Mouse (Mus musculus) brown adipose tissue, adult 24 weeks (tissue): ENCODE measurements around the gene Btf3. TPM values are rescaled to one million over a fixed set of nuclear protein-coding genes. Genes with fewer than 3 reads are reported as not detected.

Experiments used
- H3K27ac ChIP-seq: fragments of 200-500 bp; replicated peaks from 2 replicates; pipeline ENCODE4 v1.5.1; 2012; ENCODE audit warnings: low read depth, mild to moderate bottlenecking, low read length
- H3K4me1 ChIP-seq: fragments of 200-500 bp; 2 replicates; pipeline ENCODE4 v1.6.1; 2012; ENCODE audit warnings: low read length, mixed read lengths; ENCODE audit not compliant: control insufficient read depth, insufficient read depth, insufficient read length
- H3K4me3 ChIP-seq: fragments of 200-500 bp; 2 replicates; pipeline ENCODE4 v1.5.1; 2012; ENCODE audit warnings: low read depth, mild to moderate bottlenecking, low read length, moderate library complexity; ENCODE audit not compliant: insufficient read depth
- polyA plus RNA-seq: library from polyadenylated mRNA; stranded (reverse); fragments of >200 nt; gene quantifications from 2 replicates; pipeline ENCODE4 v1.2.4, GENCODE M21; 2012; ENCODE audit not compliant: missing spikeins, insufficient read depth, insufficient read length

The Btf3 gene
- polyA plus RNA-seq, 1 experiment = 281 TPM

DNA sequence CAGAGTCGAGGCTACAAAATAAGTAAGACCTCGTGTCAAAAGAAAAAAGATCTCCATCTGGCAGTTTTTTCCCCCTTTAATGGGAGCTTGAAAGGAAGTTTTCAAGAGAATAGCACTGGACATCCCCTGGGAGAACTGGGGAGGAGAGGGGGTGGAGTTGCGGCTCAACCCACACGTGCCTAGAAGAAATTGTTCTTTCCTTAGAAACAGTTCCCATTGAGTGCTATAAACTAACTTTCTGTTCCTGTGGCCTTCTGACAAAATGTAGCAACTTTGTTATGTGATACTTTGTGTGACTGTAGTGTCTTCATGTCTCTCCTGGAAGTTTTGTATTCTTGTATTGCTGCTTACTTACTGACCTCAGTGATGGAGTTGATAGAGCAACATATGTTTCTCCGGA lies 52.7 kb downstream of the Btf3 start:
- H3K27ac ChIP-seq = no peak overlapping the region; the same call in 1 of the 2 replicates
- peak overlapping the region; percentile 90 for H3K4me3 ChIP-seq
- H3K4me1 ChIP-seq = peaks cover 3% of the 10 kb centered on the region; the same call in 1 of the 2 replicates

DNA sequence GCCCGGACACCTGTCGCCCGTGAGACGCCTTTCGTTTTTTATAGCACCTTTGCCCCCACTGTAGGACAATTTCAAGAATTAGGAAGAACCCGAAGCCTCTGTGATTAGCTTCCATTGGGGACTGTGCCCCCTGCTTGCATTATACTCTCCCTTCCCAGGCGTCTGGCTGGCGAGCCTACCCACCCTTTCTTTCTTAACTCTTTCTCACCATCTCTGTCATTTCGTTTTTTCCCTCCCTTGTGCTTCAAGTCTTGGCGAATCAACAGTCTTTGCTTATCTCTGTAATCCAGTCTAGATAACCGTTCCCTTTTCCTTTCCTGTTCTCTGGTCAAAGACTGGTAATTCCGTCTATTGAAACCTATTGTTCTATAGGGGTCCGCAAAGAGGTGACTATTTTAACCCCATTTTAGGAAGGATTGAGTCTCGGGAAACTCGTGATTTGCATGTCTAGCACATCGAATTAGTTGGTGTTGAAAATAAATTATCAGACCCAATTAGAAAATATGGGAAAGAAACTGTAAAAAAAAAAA lies 53.3 kb downstream of the Btf3 start:
- Histone ChIP-seq H3K4me1 (peaks cover 3% of the 10 kb centered on the region; the same call in 1 of the 2 replicates), H3K4me3 (peak overlapping the region; percentile 90), H3K27ac (peak overlapping the region; percentile 46)

DNA sequence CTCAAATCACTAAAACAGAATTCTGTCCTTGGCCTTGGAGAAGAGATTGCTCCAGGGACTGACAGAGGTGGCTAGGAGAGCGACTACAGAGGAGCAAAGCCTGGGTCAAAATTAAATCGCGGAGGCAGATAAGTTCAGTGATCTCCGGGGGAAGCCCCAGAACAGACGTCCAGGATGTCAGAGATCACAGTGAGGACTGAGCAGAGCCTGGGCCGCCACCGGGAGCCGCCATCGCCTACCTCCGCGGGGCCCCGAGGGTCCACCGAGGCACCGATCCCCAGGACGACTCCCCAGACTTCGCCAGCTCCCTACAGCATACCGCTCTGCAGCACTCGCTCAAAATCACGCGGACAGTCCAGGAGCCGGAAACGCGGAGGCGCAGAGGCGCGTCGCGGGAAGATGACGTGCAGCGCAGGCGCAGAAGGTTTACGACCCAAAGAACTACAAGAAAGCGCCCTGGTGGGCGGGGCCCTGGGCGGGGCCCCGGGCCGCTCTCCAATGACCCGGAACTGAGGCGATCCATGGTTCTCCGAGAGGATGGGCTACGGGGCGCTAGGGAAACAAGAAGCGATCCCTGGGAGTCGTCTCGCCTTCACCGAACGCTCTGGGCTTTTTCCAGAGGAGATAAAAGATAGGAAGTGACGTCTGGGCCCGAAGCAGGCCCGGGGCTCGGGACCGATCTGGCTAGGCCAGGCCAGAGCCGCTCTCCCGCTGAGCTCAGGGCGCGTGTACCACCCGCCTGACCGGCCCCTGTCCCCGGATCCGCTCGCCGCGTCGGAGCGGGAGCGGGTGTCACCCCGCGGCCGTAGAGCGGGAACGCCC lies 54.0 kb downstream of the Btf3 start, which contains the start of the genes Utp15 and Ankra2:
Gene Utp15, minus strand, starts transcription at position 406 of the 822 bp plus-strand sequence.
Gene Ankra2, plus strand, starts transcription at position 439 of the 822 bp plus-strand sequence.
- Histone ChIP-seq H3K4me3 (peak within 1 kb of the TSS; percentile 96), H3K27ac (peak within 1 kb of the TSS; percentile 46), H3K4me1 (peaks cover 3% of the 10 kb centered on the region; the same call in 1 of the 2 replicates)

Other genes starting within 250 kb of the Btf3 start
- 14.1 and 14.8 TPM in 2 replicates for gene Arhgef28, start 110.6 kb downstream of the Btf3 start, polyA plus RNA-seq
- gene Utp15, start 54.0 kb downstream of the Btf3 start, polyA plus RNA-seq = 3.4 and 3.6 TPM in 2 replicates
- 4.0 and 7.9 TPM in 2 replicates for gene Ankra2, start 53.9 kb downstream of the Btf3 start, polyA plus RNA-seq
- gene Gm21976, start 37.1 kb downstream of the Btf3 start, polyA plus RNA-seq = not detected in 2 replicates
- not detected in 2 replicates for gene Foxd1, start 37.2 kb upstream of the Btf3 start, polyA plus RNA-seq
- 19.1 TPM in 1 of 2 replicates, not detected in the other for gene Gm10320, start 175.0 kb upstream of the Btf3 start, polyA plus RNA-seq